Mouse (Mus musculus) left cerebral cortex, adult 18-20 months (tissue): Measurements from ENCODE around the gene Lrmp. TPM values are rescaled to one million over a fixed set of nuclear protein-coding genes. Genes with fewer than 3 reads are reported as not detected.

Source experiments
- DNase-seq, 2 experiments: peaks; one replicate each; pipeline ENCODE4 v3.0.0; 2021 to 2022; ENCODE audit warnings: low spot score in 2 of 2, mixed read lengths in 1 of 2
- total RNA-seq, 2 experiments: library from RNA; stranded (reverse); gene quantifications; 2 replicates each; pipeline ENCODE4 v1.2.3; 2021

The Lrmp gene
- total RNA-seq, 2 experiments from 2014 or later = 1.9 to 3.8 TPM

DNA sequence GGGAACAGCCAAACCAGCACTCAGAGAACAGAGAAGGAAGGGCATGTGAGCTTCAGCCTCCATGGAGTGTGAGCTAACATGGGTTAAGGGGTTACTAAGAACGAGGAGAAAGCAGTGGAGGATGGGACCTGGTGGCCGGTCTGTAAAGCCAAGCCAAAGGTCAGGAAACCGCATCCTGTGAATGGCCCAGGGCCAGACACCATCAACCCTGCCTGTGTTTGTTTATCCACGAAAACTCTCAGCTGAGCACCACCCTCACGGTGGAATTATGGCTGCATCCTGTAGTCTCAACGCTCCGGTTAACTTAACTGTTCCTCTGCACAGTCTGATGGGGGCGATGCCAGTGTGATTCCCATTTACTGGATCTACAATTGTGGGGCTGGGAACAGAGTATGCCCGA, 20.4 kb downstream of the Lrmp start:
- no peak for DNase-seq

DNA sequence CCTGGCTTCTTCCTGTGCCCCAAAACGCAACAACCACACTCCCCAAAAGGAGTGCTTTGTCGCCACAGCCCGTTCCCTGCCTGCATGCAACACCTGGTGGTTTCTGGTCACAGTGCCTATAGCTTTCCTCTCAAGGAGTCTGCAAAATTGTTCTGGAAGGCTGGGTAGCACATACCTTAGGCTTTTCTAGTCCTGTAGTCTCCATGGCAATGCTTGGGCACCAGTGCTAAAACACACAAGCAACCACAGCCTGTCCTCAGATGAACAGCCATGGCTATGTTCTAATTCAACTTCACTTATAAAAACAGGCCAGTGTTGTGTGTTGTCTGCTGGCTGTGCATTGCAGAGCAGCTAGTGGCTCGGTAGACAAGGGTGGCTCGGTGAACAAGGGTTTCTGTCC, 21.4 kb downstream of the Lrmp start:
- DNase-seq = no peak

DNA sequence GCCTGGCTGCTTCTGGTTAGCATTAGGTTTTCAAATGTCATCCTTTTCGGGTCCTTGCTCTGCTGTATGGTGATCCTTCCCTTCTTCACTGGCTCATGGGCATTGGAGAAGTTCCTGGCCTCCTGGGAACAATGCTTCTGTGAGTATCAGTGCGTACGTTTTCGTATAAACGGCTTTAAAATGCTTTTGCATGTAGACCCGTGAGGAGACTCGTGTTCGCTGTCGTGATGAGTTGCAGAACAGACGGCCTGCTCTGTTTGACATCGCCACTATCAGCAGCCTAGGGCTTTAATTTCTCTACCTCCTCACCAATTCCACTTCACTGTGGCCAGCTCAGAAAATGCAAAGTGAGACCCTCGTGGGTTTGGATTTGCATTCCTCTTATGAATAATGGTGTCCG, 23.8 kb downstream of the Lrmp start:
- no peak for DNase-seq

DNA sequence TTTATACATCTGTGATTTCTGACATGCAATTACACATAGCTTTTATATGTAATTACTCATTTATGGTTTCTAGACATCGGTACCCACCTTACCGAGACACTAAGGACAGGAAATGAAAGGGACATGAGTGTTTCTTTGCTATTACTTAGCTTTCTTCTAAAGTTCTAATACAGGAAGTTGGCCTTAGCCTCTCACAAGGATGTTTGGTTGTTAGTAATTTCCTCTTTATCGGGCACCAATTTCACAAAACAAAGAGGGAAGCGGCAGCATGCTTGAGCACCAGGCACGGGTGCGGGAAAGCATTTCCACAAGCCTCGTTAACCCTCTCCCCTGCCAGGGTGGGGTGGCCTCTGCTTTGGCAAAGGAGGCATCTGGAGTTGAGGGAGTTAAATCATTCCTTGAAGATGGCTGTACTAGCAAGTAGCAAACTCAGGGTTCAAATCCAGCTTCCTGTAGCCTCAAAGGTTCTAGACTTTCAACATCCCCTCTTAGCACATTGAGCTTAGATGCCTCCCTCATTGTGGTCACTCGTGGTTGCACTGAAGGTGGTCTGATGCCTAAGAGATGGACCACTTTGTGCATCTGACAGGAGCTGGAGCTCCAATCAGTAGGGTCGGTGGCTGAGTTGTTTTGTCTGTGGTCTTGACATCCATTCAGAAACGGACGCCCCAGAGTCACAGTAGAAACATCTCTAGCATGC, 24.5 kb downstream of the Lrmp start:
- no peak for DNase-seq

DNA sequence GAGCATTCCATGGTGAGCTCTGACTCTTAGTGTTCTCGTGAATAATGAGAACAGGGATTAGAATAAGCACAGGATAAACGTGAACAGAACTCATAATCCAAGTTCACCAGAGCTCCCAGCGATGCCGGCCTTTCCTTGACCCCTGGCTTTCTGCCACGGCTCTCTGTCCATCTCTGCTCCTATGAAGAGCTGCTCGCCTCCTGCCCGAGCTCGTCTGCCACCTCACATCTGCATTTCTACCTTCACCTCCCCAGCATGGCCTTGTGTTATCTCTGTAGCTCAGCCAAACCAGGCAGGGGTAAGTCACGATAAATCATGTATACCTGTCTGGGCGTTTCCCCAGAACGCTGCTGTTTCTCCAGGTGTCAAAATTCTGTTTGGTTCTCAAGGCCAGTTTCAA, 25.3 kb downstream of the Lrmp start:
- DNase-seq = no peak

DNA sequence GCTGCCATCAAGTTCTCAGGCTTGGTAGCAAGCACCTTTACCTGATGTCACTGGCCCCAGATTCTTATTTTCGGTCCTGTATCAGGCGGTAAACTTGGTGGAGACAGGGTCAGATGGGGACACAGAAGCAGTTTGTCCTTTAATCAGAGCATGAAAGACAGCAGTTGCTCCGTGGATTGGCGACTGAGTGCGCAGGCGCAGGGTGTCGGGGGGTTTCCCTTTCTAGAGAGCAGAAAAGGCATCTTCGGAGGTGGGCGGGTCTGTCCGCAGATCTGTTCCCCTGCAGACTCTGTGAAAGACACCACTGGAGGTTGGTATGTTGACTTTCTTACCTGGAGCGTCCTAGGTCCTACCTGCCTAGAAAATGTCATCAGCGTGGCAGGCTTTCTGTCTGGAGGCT, 26.4 kb downstream of the Lrmp start:
- no peak for DNase-seq

DNA sequence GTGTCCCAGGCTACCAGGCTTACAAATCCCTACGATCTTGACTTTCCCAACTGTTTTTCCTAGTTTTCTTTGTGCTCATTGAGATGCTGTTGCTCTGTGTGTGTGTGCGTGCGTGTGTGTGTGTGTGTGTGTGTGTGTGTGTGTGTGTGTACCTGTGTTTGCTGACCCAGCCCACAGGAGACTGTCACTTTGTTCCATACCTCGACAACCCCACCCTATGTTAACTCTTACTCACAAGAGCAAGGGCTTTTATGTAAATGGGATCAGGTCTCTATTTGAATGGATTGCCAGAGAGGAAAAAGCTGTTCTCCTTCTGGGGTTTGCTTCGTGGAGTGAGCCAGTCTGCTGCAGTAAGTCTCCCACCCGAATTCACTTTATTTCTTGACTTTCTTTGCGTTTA, 29.7 kb downstream of the Lrmp start:
- no peak for DNase-seq

DNA sequence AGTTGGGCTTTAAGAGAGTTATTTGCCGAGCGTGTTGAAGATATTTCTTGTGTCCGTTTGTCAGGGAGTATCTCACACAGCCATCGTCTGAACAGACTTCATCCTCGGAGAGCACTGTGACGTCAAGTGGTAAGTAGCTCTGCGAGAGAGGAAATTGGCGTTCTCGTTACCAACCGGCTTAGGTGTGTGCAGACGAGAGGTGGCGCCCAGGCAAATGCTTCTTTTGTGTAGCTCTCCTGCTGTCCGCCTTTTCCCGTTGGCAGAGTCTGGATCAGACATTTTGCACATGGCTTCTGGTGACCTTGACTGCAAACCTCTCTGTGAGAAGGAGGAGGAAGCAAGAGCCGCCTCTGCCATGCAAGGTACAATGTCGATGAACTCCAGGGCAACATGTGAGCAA, 32.3 kb downstream of the Lrmp start:
- DNase-seq = no peak

DNA sequence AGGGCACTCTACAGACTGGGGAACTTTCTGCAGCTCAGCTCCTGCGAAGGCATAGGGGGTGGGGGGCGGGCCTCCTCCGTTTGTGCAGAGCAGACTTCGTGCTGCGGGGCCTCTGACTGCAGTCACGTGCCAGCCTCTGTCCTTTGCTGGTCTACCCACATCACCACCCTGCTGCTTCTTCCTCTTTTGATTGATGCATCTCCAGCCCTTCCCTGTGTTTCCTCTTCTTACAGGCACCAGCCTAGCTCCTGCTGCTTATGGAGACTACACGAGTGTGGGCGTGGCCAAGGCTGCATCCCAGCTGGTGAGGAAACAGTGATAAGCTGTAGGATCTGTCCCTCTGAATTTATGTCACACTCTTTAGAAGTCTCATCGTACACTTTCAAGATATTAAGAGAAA, 33.6 kb downstream of the Lrmp start:
- DNase-seq = peak in 1 of 2 experiments; percentile 11

DNA sequence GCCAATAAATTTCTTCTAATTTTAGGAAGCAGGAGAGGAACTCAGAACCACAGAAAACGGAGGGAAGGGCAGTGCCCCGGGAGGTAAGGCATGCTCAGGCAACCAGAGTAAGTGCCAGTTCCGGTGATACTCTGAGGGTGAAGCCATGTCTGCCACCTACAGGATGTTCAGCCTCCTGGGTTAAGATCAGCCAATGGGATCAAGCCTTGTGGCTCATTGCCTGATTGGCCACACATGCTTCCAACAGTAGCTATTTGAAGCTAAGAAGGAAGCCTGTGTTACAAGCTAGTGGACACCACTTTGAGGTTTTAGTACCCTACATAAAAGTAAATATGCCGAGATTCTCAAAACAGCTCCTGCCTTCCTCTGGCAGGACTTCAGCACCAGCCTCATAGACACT, 43.2 kb downstream of the Lrmp start:
- no peak for DNase-seq

DNA sequence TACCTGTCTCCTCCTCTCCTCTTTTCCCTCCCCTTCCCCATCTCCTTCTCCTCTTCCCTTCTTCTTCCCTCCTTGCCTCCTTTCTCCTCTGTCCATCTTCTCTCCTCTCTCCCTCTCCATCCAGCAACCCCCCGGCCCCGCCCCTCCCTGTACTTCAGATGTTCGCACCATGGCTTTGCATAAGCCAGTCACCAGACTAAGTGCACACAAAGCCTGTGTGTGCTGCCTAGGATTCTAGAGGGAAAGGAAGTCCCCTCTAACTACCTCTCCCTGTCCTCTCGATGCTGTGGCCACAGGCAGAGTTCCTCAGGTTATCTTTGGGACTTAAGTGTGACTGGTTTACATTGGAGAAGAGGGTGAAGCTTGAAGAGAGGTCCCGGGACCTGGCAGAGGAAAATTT, 45.1 kb downstream of the Lrmp start:
- DNase-seq = no peak

DNA sequence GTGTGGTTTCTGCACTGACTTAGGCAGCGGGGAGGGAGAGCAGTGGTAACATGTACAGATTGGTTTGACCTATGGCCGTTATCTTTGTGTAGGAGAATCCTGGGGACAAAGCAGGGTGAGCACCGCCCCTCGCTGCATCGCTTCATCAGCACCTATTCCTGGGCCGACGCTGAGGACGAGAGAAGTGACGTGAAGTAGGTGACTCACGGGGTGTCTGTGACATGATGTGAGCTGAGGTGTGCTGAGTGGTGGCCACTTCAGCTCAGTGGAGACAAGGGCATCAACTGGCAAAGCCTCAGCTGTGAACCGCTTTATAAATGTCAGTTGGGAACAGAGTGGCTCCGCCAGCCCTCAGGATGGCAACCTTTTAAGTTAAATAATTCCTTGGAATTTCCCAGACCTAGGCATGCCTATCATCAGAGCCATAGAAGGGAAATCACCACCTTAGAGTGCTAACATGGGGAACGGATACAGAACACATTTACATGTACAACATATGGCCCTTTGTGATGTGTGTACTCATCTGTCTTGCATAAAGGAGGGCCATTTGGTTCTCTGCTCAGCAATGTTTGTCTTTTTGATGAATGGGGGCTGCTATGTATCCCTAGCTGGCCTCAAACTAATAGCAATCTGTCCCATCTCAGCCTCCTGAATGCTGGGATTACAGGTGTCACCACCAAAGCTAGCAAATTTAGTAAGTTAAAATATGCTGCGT, 56.6 kb downstream of the Lrmp start:
- DNase-seq = no peak

DNA sequence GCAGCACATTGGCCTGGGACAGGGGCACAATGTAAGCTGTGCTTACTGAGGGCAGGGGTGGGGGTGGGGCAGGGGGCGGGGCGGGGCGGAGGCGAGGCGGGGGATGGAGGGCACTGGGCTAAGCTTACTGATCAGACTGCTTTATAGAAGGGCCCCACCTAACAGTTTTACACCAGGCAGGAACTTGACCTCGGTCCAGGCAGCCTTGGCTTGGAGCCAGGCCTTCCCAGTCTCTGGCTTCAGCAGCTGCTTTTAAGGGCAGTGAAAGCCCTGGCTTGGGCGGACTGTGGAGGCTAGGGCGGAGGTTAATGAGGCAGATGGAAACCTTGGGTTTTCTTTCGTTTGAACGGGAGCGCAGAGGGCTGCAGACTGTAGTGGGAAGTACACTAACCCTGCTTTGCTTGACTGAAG, 58.3 kb downstream of the Lrmp start:
- DNase-seq = peak in 1 of 2 experiments; percentile 39

DNA sequence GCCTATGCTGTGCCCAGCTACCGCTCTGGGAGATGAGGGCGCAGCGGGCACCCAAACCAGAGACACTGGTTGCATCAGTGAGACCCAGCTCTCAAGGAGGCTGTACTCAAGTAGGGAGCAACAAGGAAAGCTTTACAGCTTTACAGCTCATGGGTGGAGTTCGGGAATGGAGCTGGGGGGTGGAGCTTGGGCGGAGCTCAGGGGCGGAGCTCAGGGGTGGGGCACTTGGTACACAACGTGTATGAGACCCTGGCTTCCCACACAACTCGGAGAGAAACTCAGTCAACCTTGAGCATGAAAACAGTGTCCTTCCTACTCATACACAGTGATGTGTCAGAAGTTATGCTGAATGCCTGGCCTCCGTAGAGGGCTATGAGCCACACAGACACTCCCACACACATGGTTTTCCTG, 60.1 kb downstream of the Lrmp start:
- no peak for DNase-seq

DNA sequence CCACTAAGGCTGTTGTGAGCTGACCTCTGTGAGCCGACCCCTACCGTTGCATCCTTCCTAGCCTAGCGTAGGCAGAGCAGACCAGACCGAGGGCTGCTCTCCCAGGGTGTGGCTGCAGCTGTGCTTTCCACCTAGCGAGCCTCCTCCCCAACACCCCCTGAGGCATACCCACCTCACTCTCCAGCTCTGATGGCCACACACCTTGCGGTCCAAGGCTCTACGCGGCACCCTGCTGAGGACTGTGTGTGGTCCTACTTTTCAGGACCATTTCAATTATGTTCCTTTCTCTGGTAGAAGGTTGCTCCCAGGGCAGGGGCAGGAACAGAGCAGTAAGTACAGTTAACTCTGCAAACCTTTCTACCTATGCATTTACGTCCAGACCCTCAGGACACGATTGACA, 61.0 kb downstream of the Lrmp start:
- DNase-seq = no peak

DNA sequence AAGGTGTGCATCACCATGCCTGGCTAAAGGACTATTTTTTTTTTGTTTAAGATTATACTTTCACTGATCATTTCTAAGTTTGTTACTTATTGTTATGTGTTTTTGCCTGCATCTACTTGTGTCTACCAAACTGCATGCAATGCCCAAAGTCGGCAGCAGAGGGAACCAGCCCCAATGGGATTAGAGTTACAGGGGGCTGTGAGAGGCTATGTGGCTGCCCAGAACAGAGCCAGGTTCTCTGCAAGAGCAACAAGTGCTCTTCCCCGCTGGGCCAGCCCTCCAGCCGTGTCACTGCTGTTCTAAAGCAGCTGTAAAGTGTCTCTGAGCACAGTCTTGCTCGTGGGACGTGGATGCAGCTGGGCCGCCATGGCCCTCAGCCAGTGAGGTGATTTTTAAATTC, 64.2 kb downstream of the Lrmp start:
- peak in 1 of 2 experiments; percentile 52 for DNase-seq

DNA sequence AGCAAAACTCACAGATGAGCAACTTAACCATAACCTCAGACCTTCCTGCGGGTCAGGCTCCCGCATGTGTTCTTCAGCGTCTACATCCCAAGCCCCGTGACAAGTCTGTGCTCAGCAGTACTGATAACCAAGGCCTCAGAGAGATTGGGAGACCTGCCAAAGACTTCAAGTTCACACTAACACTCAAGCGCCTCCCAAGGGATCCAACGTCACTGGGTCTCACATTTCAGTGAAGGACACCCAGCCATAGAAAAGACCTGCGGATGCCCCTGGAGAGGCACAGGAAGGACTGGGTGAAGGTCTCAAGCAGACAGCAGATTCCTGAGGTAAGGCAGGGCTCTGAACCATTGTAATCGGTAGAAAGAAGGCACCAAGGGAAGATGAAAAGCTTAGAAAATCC, 66.6 kb downstream of the Lrmp start:
- DNase-seq = no peak

DNA sequence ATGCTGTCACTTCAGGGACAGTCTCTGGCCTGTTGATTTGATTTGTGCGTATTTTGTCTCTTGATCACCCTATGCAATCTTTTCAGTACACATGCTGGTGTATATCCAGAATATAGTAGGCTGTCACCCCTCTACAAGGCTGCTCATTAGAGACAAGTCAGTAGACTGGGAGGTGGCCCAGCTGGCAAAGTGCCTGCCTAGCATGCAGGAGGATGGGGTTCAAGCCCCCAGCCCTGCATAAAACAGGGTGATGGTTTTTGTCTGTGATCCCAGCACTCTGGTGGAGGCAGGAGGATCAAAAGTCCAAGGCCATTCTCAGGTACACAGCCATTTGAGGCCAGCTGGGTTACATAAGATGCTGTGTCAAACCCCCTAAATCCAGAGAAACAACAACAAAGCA, 70.6 kb downstream of the Lrmp start:
- no peak for DNase-seq

DNA sequence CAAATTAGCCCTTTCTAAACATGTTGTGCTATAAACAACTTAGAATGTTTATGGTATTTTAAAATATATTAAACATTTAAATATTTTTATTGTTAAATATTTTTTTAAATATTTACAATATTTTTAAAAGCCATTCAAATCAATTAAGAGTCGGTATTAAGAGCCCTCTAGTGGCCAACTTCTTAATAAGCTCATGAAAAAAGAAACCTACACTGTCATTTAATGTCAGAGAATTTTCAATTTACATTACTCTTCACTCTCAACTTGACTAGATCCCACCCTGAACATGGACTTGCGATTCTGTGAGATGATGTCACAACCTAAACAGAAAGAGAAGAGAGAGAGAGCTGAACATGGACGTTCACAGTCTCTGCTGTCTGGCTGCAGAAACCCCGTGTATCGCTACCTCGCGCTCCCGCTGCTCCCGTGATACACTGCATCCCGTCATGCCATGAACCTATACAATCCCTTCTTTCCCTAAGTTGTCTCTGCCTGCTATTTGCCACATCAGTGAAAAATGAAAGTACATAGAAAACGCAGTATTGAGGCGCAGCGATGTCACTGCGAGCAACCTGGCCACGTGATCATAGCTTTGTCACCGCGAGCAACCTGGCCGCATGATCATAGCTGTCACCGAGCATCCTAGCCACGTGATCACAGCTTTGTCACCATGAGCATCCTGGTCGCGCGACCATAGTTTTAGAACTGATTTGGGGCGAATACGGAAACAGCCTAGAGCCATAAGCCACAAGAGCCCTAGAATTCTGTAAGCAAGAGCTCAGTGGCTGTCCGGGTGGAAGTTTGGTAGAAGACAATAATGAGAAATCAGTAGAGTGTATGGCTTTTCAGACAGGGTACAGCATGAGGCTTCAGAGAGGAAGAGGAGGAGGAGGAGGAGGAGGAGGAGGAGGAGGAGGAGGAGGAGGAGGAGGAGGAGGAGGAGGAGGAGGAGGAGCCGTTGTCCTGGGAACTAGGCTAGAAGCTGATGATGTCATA, 71.9 kb downstream of the Lrmp start:
- DNase-seq = peak; percentile 28 to 52

DNA sequence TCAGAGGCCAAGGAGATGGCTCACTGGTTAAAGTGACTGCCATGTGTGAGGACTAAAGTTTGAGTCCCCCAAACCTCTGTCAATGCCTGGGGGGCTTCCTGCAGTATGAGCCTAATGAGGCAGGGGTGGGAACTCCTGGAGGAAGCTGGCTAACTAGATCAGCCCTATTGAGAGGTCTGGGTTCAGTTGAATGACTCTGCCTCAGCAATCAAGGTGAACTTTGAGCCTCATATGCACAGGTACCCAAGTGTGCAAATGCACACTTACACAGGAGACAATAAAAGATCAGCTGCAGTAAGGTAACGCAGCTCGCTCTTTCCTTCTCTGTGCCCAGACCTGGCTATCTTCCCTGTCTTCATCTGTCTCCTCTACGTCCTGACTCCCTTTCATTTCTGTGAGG, 77.6 kb downstream of the Lrmp start:
- no peak for DNase-seq

DNA sequence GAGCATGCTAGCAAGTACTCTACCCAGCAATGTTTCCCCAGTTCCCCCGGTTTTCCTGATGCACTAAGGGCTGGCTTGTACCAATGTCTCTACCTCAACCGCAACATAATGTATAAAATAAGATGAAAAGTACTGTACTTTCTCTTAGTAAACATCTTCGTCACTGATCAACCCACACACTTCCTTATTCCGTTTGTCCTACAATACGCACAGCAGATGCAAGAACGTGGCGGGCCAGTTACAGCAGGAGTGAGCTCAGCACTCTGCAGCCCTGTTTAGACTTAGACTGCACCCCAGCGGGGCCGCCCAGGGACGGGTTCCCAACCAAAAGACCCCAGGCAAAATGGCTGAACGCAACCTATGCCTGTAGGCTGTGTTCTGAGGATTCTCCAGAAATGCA, 78.0 kb downstream of the Lrmp start:
- DNase-seq = no peak
